Mouse (Mus musculus) monocyte, adult 2 months (primary cell): ENCODE results near the gene Prune2.

ENCODE experiments used
- DNase-seq, 2 experiments: peaks; one replicate each; pipeline ENCODE4 v3.0.0; 2022; ENCODE audit warnings: low spot score in 2 of 2, low read depth in 1 of 2

Gene Prune2

GRCm38 (mm10) chr19:16955613-16956271, at the start of gene Prune2:
Prune2 (plus strand) TSS chr19:16956118.
- DNase-seq: peak in 1 of 2 experiments; percentile 0

- DNase-seq: no peak
These were observed 44.4 kb upstream of the Prune2 start for GRCm38 (mm10) chr19:16911507-16911906.

GRCm38 (mm10) chr19:16924516-16924915, 31.4 kb upstream of the Prune2 start:
- DNase-seq: no peak

GRCm38 (mm10) chr19:16934664-16935063, 21.3 kb upstream of the Prune2 start:
- DNase-seq: no peak

GRCm38 (mm10) chr19:16948794-16949313, 7.1 kb upstream of the Prune2 start:
- DNase-seq: no peak

GRCm38 (mm10) chr19:16949341-16949740, 6.6 kb upstream of the Prune2 start:
- DNase-seq: no peak

GRCm38 (mm10) chr19:16950051-16950450, 5.9 kb upstream of the Prune2 start:
- DNase-seq: no peak

- DNase-seq: no peak
These were observed 5.1 kb upstream of the Prune2 start for GRCm38 (mm10) chr19:16950664-16951363.

- DNase-seq: no peak
These were observed 1.2 kb upstream of the Prune2 start for GRCm38 (mm10) chr19:16954736-16955135.

GRCm38 (mm10) chr19:16955231-16955612, 696 bp upstream of the Prune2 start:
- no peak for DNase-seq

- no peak for DNase-seq
These were observed 401 bp downstream of the Prune2 start for GRCm38 (mm10) chr19:16956319-16956718.

GRCm38 (mm10) chr19:16959051-16959450, 3.1 kb downstream of the Prune2 start:
- DNase-seq: no peak

- no peak for DNase-seq
These were observed 3.6 kb downstream of the Prune2 start for GRCm38 (mm10) chr19:16959551-16959950.

- no peak for DNase-seq
These were observed 5.1 kb downstream of the Prune2 start for GRCm38 (mm10) chr19:16961036-16961435.

- DNase-seq: no peak
These were observed 7.3 kb downstream of the Prune2 start for GRCm38 (mm10) chr19:16963178-16963577.

- DNase-seq: no peak
These were observed 12.8 kb downstream of the Prune2 start for GRCm38 (mm10) chr19:16968768-16969167.

- no peak for DNase-seq
These were observed 14.7 kb downstream of the Prune2 start for GRCm38 (mm10) chr19:16970612-16971011.

GRCm38 (mm10) chr19:16978910-16979309, 23.0 kb downstream of the Prune2 start:
- DNase-seq: no peak

- DNase-seq: no peak
These were observed 25.8 kb downstream of the Prune2 start for GRCm38 (mm10) chr19:16981743-16982142.

GRCm38 (mm10) chr19:16984897-16985296, 29.0 kb downstream of the Prune2 start:
- DNase-seq: no peak

GRCm38 (mm10) chr19:16987984-16988383, 32.1 kb downstream of the Prune2 start:
- DNase-seq: no peak

- DNase-seq: no peak
These were observed 36.2 kb downstream of the Prune2 start for GRCm38 (mm10) chr19:16992151-16992550.
